Mouse (Mus musculus) colon, adult 2 months (tissue): Measurements from ENCODE around the gene Olfr1044. TPM values are rescaled to one million over a fixed set of nuclear protein-coding genes. Genes with fewer than 3 reads are reported as not detected.

Experiments used
- polyA plus RNA-seq: library from polyadenylated mRNA; depleted of rRNA; stranded (reverse); fragments of >200 nt; gene quantifications from 2 replicates; pipeline ENCODE4 v1.2.3, GENCODE M21; 2012; rRNA removed

Olfr1044 gene
- polyA plus RNA-seq: not detected in 2 replicates

DNA sequence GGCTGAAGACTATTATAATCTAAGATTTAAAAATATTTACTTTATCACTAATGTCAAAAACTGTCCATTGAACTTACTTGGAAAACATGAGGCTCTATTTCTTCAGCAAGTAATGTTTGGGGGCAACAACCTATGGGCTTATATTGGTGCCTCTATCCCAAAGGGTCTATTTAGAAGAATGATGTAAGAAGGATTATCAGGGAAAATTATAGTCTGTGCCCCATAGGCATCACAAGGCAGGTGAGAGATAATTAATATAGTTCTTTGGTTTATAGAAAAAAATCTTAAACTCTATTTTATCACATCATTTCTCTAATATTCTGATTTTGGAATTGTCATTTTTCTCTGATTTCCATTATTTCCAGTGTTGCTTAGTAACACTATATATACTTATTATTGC lies at the start of gene Olfr1044:
Olfr1044 (minus strand) TSS at position 101 of the 400 bp plus-strand sequence.

DNA sequence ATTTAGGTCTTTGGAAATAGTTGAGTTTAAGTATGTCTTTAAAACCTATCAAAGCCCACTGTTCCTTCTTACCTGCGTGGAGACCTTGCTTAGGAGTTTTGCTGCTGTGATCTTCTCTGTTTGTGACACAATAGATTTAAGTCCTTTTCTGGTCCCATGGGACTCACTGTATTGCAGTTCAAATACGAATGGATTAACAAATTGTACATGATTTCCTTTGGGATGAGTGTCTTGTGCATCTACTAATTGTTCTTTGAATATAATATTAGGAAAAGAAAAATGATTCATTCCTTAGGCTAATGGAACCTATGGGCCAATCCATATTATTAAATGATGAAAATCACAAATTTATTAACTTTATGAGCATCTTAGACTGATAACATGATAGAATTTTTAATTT lies 41.6 kb upstream of the Olfr1044 start, which contains the start of gene Olfr1046:
Olfr1046 (minus strand) TSS at position 101 of the 400 bp plus-strand sequence.

GRCm38 (mm10) chr2:86202909-86203308 lies 25.3 kb upstream of the Olfr1044 start, which contains the start of gene Olfr1045:
Gene Olfr1045 (minus strand): TSS chr2:86203009.

GRCm38 (mm10) chr2:86185583-86185982 lies 8.0 kb upstream of the Olfr1044 start, which contains the start of gene Olfr52:
Gene Olfr52 (minus strand): TSS chr2:86185683.

DNA sequence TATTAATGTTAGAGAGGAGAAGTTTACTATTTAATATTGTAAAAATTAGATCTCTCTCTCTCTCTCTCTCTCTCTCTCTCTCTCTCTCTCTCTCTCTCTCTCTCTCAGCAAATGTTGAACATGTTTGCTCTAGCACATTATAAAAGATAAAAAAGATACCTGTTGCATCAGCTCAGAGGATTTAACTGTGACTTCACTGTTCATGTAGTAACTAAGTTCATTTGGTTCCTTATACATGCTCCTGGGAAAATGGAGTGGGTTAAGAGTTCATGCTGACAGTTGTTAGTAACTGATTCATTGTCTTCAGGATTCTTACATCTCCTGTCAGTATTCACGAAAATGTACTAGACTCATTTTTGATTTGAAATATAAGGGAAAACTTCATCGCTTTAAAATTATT lies 10.2 kb downstream of the Olfr1044 start, which contains the start of gene Olfr1043:
Olfr1043 (minus strand) TSS at position 101 of the 400 bp plus-strand sequence.

GRCm38 (mm10) chr2:86161738-86162137 lies 15.9 kb downstream of the Olfr1044 start, which contains the start of gene Olfr1042:
Gene Olfr1042 (minus strand): TSS chr2:86161838.

GRCm38 (mm10) chr2:86146632-86147031 lies 31.0 kb downstream of the Olfr1044 start, which contains the start of gene Olfr1040:
Gene Olfr1040 (minus strand): TSS chr2:86146732.

DNA sequence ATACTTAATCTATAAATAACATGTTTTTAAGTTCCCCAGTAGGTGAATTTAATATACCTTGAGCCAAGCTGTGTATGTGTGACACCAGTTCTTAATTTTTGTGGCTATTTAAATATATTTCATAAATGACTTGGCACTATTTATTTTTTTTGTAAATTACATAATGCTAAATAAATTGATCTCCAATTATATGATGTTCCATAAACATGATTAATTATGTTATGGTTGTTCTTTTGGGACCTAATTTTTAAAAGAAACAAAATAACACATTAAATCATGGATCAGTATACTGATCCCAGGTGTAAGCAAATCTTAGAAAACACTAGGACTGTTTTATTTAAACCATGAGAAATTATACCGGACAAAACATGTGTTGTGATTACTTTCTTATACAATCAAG lies 41.8 kb downstream of the Olfr1044 start, which contains the start of gene Olfr1039:
Olfr1039 (minus strand) TSS at position 101 of the 400 bp plus-strand sequence.

Other genes with a start within 250 kb of the Olfr1044 start
- not detected in 2 replicates for gene Olfr1028, start 227.4 kb downstream of the Olfr1044 start, polyA plus RNA-seq
- not detected in 2 replicates for gene Olfr1029, start 203.9 kb downstream of the Olfr1044 start, polyA plus RNA-seq
- not detected in 2 replicates for gene Olfr1030, start 198.5 kb downstream of the Olfr1044 start, polyA plus RNA-seq
- not detected in 2 replicates for gene Olfr1031, start 187.5 kb downstream of the Olfr1044 start, polyA plus RNA-seq
- gene Olfr1032, start 172.3 kb downstream of the Olfr1044 start, polyA plus RNA-seq: not detected in 2 replicates
- 0.08 and 0.14 TPM in 2 replicates for gene Olfr1033, start 157.2 kb downstream of the Olfr1044 start, polyA plus RNA-seq
- gene Olfr1034, start 132.0 kb downstream of the Olfr1044 start, polyA plus RNA-seq: 0.03 TPM in 1 of 2 replicates, not detected in the other
- not detected in 2 replicates for gene Olfr1036, start 103.8 kb downstream of the Olfr1044 start, polyA plus RNA-seq
- not detected in 2 replicates for gene Olfr1037, start 90.4 kb downstream of the Olfr1044 start, polyA plus RNA-seq
- not detected in 2 replicates for gene Olfr1039, start 41.9 kb downstream of the Olfr1044 start, polyA plus RNA-seq
- not detected in 2 replicates for gene Olfr1040, start 31.1 kb downstream of the Olfr1044 start, polyA plus RNA-seq
- gene Olfr1042, start 16.0 kb downstream of the Olfr1044 start, polyA plus RNA-seq: not detected in 2 replicates
- gene Olfr1043, start 10.3 kb downstream of the Olfr1044 start, polyA plus RNA-seq: not detected in 2 replicates
- gene Olfr52, start 7.9 kb upstream of the Olfr1044 start, polyA plus RNA-seq: not detected in 2 replicates
- gene Olfr1045, start 25.2 kb upstream of the Olfr1044 start, polyA plus RNA-seq: not detected in 2 replicates
- not detected in 2 replicates for gene Olfr1046, start 41.5 kb upstream of the Olfr1044 start, polyA plus RNA-seq
- not detected in 2 replicates for gene Olfr1047, start 53.6 kb upstream of the Olfr1044 start, polyA plus RNA-seq
- gene Olfr1048, start 62.5 kb upstream of the Olfr1044 start, polyA plus RNA-seq: not detected in 2 replicates
- gene Olfr1049, start 80.5 kb upstream of the Olfr1044 start, polyA plus RNA-seq: not detected in 2 replicates
- gene Olfr1051, start 101.3 kb upstream of the Olfr1044 start, polyA plus RNA-seq: not detected in 2 replicates
- gene Olfr1052, start 114.6 kb upstream of the Olfr1044 start, polyA plus RNA-seq: not detected in 2 replicates
- gene Olfr1053, start 137.5 kb upstream of the Olfr1044 start, polyA plus RNA-seq: not detected in 2 replicates
- gene Olfr1054, start 157.6 kb upstream of the Olfr1044 start, polyA plus RNA-seq: not detected in 2 replicates
- not detected in 2 replicates for gene Olfr1055, start 172.5 kb upstream of the Olfr1044 start, polyA plus RNA-seq
- not detected in 2 replicates for gene Olfr1056, start 184.6 kb upstream of the Olfr1044 start, polyA plus RNA-seq
- not detected in 2 replicates for gene Olfr1057, start 200.6 kb upstream of the Olfr1044 start, polyA plus RNA-seq
- gene Olfr1058, start 210.7 kb upstream of the Olfr1044 start, polyA plus RNA-seq: not detected in 2 replicates
- gene Olfr1061, start 236.2 kb upstream of the Olfr1044 start, polyA plus RNA-seq: not detected in 2 replicates
- not detected in 2 replicates for gene Olfr1062, start 248.9 kb upstream of the Olfr1044 start, polyA plus RNA-seq